Mouse (Mus musculus): ENCODE results near the gene Mab21l1.

- TF ChIP-seq CTCF (conservative IDR thresholded peaks at IDR 0.05; ENCODE audit: low read length) (no peak), NANOG (IDR thresholded peaks at IDR 0.05; ENCODE audit: borderline replicate concordance, low read length) (no peak), POU5F1 (IDR thresholded peaks at IDR 0.05; ENCODE audit: borderline replicate concordance, low read length) (no peak)
Observed at GRCm38 (mm10) chr3:55785266-55785980, 3.1 kb downstream of the Mab21l1 start.

All from E14TG2a.4 (cell line).